Mouse (Mus musculus): ENCODE results near the gene Ywhaq.
"Not testable (repeated sequence)": the region's sequence is repeated elsewhere in the genome, so short reads cannot be mapped to it uniquely, and the experiment has no call there.

The Ywhaq gene

GRCm38 (mm10) chr12:21409651-21410050 is 7.8 kb downstream of the Ywhaq start:
- DNase-seq (ENCODE audit: low read depth, low spot score), result no peak

GRCm38 (mm10) chr12:21408789-21409367 is 8.6 kb downstream of the Ywhaq start:
- no peak for DNase-seq (ENCODE audit: low read depth, low spot score)

GRCm38 (mm10) chr12:21402771-21403170 is 14.7 kb downstream of the Ywhaq start:
- DNase-seq (ENCODE audit: low read depth, low spot score), result no peak

GRCm38 (mm10) chr12:21386201-21386600 is 31.2 kb downstream of the Ywhaq start:
- no peak for DNase-seq (ENCODE audit: low read depth, low spot score)

GRCm38 (mm10) chr12:21378765-21379346 is 38.6 kb downstream of the Ywhaq start:
- not testable (repeated sequence) for DNase-seq (ENCODE audit: low read depth, low spot score)

DNA sequence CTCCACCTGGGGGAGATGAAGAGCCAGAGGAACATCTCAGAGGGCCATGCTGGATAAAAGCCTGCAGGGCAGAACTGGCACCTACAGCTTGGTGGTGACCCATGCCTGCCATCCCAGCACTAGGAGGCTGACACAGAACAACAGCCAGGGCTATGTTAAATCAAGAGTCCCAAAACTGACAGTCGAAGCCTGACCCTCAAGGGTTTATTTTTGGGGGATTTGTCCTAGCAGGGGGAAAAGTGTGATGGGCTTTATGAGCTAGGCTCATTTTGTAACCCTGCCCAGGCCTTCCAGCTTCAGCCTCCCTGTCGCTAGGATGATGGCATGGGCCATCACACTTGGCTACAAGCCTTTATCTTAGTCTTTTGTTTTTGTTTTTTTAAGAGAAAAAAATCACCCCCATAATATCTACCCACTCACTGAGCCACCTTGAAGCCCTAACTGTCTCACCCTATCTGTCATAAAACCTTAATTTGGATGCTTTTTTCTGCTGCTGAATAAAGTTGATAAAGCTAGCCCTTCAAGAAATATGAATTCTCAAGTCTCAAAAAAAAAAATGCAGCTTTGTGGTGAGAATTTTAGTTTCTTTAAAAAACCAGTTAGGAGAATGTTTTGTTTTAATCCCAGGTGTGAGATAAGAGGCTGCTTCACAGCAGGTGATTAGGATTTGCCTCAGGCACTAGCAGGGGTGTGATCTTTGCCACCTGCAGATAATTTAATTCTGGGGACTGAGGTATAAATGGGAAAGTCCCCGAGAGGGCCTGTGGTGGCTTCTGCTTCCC is 41.9 kb downstream of the Ywhaq start:
- no peak for DNase-seq (ENCODE audit: low read depth, low spot score)

GRCm38 (mm10) chr12:21373820-21374475 is 43.5 kb downstream of the Ywhaq start:
- no peak for DNase-seq (ENCODE audit: low read depth, low spot score)

DNA sequence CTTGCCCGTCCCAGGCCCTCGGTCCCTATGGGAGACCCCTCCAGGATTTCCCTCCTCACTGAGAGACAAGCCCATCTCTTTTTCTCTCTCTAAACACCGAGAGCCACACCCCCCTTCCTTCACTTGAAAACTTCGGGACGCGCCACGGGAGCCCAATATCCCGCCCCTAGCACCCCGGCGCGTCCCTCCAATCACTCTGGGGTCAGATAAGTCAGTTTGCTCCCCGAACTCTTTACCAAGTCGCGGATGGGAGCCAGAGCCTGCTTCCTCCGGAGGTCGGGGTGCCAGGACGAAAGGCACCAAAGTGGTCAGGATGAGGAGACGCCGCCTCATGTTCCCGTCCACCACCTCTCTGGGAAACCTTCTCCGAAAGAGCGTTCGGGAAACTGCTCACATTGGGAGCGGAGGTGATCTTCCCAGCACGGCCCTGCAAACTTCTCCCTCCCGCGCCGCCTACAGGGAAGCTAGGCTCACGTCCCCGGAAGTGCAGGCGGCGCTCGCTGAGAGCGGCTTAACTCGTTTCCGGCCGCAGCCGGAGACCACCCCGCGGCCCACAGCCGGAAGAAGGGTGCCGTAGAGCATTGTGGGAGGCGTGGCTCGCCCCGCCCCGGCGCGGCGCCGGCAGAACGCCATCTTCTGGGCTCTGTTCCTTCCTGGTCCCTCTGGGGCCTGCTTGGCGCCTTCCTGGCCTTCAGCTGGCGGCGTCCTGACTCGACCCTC is 44.2 kb downstream of the Ywhaq start, which contains the start of gene Adam17:
TSS of gene Adam17 (minus strand) at position 533 of the 720 bp plus-strand sequence.
- peak; percentile 96 for DNase-seq (ENCODE audit: low read depth, low spot score)

- DNase-seq (ENCODE audit: low read depth, low spot score), result no peak
Measured at GRCm38 (mm10) chr12:21370035-21370611, 47.3 kb downstream of the Ywhaq start.

- DNase-seq (ENCODE audit: low read depth, low spot score), result no peak
Measured at GRCm38 (mm10) chr12:21369087-21369410, 48.4 kb downstream of the Ywhaq start.

GRCm38 (mm10) chr12:21368376-21369086 is 48.9 kb downstream of the Ywhaq start:
- no peak for DNase-seq (ENCODE audit: low read depth, low spot score)

- no peak for DNase-seq (ENCODE audit: low read depth, low spot score)
Measured at GRCm38 (mm10) chr12:21364624-21365435, 52.6 kb downstream of the Ywhaq start.

GRCm38 (mm10) chr12:21363195-21363594 is 54.2 kb downstream of the Ywhaq start:
- DNase-seq (ENCODE audit: low read depth, low spot score), result no peak

DNA sequence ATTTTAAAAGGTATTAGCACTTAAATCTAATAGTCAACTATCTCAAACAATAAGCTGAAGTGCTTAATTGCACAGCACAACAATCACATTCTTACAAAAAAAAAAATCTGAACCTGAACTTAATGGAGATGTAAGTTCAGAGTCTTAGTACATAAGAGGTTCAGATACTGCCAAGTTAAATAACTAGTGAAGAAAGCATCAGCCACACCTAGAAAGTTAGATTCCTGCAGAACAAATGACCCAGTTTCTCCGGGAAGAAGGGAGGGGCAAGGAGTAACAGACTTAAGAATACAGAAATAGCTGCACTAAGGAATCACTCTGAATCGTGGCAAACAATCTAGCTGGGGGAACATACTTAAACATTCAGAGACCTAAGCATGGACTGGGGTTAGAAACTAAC is 54.8 kb downstream of the Ywhaq start:
- no peak for DNase-seq (ENCODE audit: low read depth, low spot score)

GRCm38 (mm10) chr12:21353681-21354080 is 63.8 kb downstream of the Ywhaq start:
- no peak for DNase-seq (ENCODE audit: low read depth, low spot score)

GRCm38 (mm10) chr12:21350113-21350876 is 67.1 kb downstream of the Ywhaq start:
- DNase-seq (ENCODE audit: low read depth, low spot score), result no peak

GRCm38 (mm10) chr12:21346972-21347371 is 70.5 kb downstream of the Ywhaq start:
- no peak for DNase-seq (ENCODE audit: low read depth, low spot score)

GRCm38 (mm10) chr12:21340674-21341073 is 76.8 kb downstream of the Ywhaq start:
- DNase-seq (ENCODE audit: low read depth, low spot score), result no peak
